Mouse (Mus musculus): ENCODE results near the gene Sipa1l3. TPM values are rescaled to one million over a fixed set of nuclear protein-coding genes. Genes with fewer than 3 reads are reported as not detected.
A peak's percentile ranks its signal among the peaks of the same experiment; 100 is the strongest.

Sipa1l3 gene
- polyA plus RNA-seq, 1 experiment from 2014 or later = 21.6 TPM

DNA sequence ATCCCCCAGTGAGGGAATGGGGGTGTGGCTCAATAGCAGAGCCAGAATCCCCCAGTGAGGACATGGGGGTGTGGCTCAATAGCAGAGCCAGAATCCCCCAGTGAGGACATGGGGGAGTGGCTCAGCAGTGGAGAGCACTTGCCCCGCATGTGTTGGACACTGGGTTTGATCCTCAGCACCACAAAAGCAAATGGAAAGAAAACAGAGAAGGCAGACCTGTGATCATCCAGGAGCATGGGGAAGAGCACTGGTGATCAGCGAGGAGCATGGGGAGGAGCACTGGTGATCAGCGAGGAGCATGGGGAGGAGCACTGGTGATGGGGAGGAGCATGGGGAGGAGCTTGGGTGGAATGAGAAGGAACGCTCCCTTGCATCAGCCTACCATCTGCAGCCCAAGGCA is 98.6 kb downstream of the Sipa1l3 start:
- Histone ChIP-seq H3K27ac (ENCODE audit: low read length) (peak overlapping the region; percentile 33; the same call in 1 of the 2 replicates), H3K9me3 (ENCODE audit: control insufficient read depth, low read length) (no peaks in the 10 kb centered on the region), H3K4me3 (ENCODE audit: low read length) (no peak overlapping the region), H3K4me1 (replicated peaks; ENCODE audit: control insufficient read depth, insufficient read depth, low read length) (peaks cover 69% of the 10 kb centered on the region), H3K36me3 (ENCODE audit: control insufficient read depth, insufficient read depth, low read length) (no peaks in the 10 kb centered on the region), H3K27me3 (ENCODE audit: control insufficient read depth, insufficient read depth, low read depth, low read length) (no peaks in the 10 kb centered on the region), H3K9ac (ENCODE audit: low read length) (no peak overlapping the region), H3K4me2 (ENCODE audit: low read depth, low read length) (no peak overlapping the region)
- 33% methylated on average over 4 of the region's 4 CpGs for WGBS
- ATAC-seq (ENCODE audit: low read depth) = no peak

DNA sequence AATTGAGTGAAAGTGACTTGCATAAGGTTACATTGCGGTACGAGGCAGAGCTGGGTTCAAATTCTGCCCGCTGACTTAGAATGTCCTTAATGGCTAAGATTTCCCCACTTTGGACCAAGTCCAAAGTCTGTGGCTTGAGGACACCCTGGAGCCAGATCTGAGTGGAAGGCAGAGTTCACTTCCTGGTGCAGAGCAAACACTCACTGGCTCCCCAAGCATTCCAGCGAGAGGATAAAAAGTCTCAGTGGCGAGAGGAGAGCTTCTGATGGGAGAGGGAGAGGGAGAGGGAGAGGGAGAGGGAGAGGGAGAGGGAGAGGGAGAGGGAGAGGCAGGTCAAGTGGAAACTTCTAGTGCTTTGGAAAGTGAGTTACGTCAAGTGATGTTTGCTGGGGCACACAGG is 100.2 kb downstream of the Sipa1l3 start:
- no peaks in the 10 kb centered on the region for H3K27me3 ChIP-seq (ENCODE audit: control insufficient read depth, insufficient read depth, low read depth, low read length)

DNA sequence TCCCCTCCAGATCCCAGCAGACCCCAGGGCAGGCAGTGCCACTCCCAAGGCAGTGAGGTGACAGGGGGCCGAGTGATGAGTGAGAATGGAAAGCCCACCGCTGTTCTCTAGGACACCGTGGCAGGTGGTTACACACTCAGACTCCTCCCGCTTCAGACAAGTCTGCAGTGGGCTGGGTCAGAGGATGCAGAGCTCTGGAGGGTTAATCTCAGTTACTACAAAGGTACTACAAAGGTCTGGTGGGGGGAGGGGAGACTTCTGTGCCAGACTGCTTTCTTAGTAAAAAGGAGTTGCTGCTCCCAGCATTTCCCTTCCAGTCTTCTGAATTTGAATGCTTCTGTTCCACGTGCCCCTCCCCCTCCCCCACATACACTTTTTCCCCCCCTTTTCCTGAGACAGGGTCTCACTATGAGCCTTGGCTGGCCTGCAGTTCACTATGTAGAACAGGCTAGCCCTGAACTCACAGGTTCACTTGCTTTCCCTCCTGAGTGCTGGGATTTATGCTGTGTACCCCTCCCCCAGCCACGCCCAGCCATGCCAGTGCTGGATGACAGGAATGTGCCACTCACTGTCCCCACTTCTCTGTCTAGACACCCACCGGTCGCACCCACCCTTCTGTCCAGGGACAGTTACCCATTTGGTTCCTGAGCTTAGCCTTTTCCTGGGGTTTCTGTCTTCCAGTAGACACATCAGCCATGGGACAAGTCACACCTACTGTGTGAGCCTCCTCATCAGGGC is 100.9 kb downstream of the Sipa1l3 start:
- Histone ChIP-seq H3K36me3 (ENCODE audit: control insufficient read depth, insufficient read depth, low read length) (no peaks in the 10 kb centered on the region), H3K9me3 (ENCODE audit: control insufficient read depth, low read length) (no peaks in the 10 kb centered on the region), H3K4me1 (replicated peaks; ENCODE audit: control insufficient read depth, insufficient read depth, low read length) (peaks cover 62% of the 10 kb centered on the region), H3K4me2 (ENCODE audit: low read depth, low read length) (no peak overlapping the region), H3K4me3 (ENCODE audit: low read length) (no peak overlapping the region), H3K9ac (ENCODE audit: low read length) (no peak overlapping the region), H3K27ac (ENCODE audit: low read length) (peak overlapping the region; percentile 84), H3K27me3 (ENCODE audit: control insufficient read depth, insufficient read depth, low read depth, low read length) (no peaks in the 10 kb centered on the region)
- peak; percentile 56 for ATAC-seq (ENCODE audit: low read depth)
- WGBS = 31% methylated on average over 8 of the region's 8 CpGs

More for the DNA sequence above, 100.2 kb downstream of the Sipa1l3 start:
- peak; percentile 84 for ATAC-seq (ENCODE audit: low read depth)
- Histone ChIP-seq H3K9me3 (ENCODE audit: control insufficient read depth, low read length) (no peaks in the 10 kb centered on the region), H3K4me3 (ENCODE audit: low read length) (no peak overlapping the region), H3K9ac (ENCODE audit: low read length) (no peak overlapping the region), H3K36me3 (ENCODE audit: control insufficient read depth, insufficient read depth, low read length) (no peaks in the 10 kb centered on the region), H3K4me1 (replicated peaks; ENCODE audit: control insufficient read depth, insufficient read depth, low read length) (peaks cover 60% of the 10 kb centered on the region), H3K4me2 (ENCODE audit: low read depth, low read length) (0 out of 2 replicates have a peak overlapping the region, but pooled peaks have one; percentile 24), H3K27ac (ENCODE audit: low read length) (peak overlapping the region; percentile 84)
- WGBS = 50% methylated on average over 5 of the region's 6 CpGs

DNA sequence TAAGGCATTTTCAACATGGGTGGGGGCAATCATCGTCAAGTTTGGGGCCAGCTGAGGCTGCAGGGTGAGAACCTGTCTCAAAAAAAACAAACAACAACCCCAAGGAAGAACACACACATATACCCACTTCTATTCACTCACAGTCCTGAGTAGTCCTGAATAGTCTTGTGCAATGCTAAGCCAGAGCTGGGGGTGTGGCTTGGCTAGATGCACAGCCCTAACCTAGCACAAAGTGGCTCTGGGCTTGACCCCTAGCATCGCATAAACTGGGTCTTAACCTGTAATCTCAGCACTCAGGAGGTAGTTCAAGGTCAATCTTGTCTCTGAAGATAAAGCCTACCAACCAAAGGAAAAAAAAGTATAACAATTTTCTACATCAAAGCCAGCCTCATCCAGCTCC is 101.5 kb downstream of the Sipa1l3 start:
- peak overlapping the region; percentile 84 for H3K27ac ChIP-seq (ENCODE audit: low read length)
- no peak overlapping the region for H3K4me3 ChIP-seq (ENCODE audit: low read length)
- H3K27me3 ChIP-seq (ENCODE audit: control insufficient read depth, insufficient read depth, low read depth, low read length) = no peaks in the 10 kb centered on the region
- peak; percentile 65 for ATAC-seq (ENCODE audit: low read depth)
- no peaks in the 10 kb centered on the region for H3K9me3 ChIP-seq (ENCODE audit: control insufficient read depth, low read length)
- H3K4me2 ChIP-seq (ENCODE audit: low read depth, low read length) = no peak overlapping the region
- no peak overlapping the region for H3K9ac ChIP-seq (ENCODE audit: low read length)
- peaks cover 67% of the 10 kb centered on the region for H3K4me1 ChIP-seq (replicated peaks; ENCODE audit: control insufficient read depth, insufficient read depth, low read length)
- no peaks in the 10 kb centered on the region for H3K36me3 ChIP-seq (ENCODE audit: control insufficient read depth, insufficient read depth, low read length)
- 32% methylated on average over 2 of the region's 2 CpGs for WGBS

DNA sequence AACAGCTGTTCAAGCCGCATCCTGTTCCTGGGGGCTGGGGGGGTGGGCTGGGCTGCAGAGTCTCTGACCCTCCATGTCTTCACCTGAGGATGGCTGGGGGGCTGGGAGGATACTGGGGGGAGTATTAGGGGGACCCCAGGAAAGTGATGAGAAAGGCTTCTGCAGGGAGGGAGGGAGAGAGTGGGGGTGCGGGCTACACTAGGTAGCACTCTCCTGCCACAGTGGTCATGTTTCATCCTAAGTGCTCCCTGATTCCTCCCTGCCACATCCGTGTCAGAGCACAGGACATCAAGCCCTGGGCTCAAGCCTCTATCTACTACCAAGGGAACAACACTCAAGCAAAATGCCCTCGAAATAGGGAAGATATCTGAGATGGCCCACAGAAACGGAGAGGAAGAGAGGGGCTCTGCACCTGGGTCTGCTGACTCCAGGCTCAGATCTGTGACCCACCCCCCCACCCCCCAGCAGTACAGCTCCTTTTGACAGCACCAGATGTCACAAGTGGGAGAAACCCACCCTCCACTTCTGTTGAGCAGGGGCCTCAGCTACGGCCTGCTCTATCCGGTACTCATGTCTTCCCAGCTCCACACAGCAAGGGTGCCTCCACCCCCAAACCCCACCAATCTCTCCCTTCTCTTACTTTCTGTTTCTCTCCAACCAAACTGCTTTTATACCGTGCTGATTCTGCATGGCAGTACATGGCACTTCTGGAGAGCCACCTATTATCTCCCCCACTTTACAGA is 106.4 kb downstream of the Sipa1l3 start:
- peak; percentile 9; the same call in 1 of the 2 replicates for ATAC-seq (ENCODE audit: low read depth)
- Histone ChIP-seq H3K4me3 (ENCODE audit: low read length) (no peak overlapping the region), H3K4me1 (replicated peaks; ENCODE audit: control insufficient read depth, insufficient read depth, low read length) (peaks cover 53% of the 10 kb centered on the region), H3K36me3 (ENCODE audit: control insufficient read depth, insufficient read depth, low read length) (no peaks in the 10 kb centered on the region), H3K4me2 (ENCODE audit: low read depth, low read length) (no peak overlapping the region), H3K27me3 (ENCODE audit: control insufficient read depth, insufficient read depth, low read depth, low read length) (no peaks in the 10 kb centered on the region), H3K9me3 (ENCODE audit: control insufficient read depth, low read length) (no peaks in the 10 kb centered on the region), H3K9ac (ENCODE audit: low read length) (no peak overlapping the region), H3K27ac (ENCODE audit: low read length) (peak overlapping the region; percentile 57)
- WGBS = 51% methylated on average over 8 of the region's 8 CpGs

DNA sequence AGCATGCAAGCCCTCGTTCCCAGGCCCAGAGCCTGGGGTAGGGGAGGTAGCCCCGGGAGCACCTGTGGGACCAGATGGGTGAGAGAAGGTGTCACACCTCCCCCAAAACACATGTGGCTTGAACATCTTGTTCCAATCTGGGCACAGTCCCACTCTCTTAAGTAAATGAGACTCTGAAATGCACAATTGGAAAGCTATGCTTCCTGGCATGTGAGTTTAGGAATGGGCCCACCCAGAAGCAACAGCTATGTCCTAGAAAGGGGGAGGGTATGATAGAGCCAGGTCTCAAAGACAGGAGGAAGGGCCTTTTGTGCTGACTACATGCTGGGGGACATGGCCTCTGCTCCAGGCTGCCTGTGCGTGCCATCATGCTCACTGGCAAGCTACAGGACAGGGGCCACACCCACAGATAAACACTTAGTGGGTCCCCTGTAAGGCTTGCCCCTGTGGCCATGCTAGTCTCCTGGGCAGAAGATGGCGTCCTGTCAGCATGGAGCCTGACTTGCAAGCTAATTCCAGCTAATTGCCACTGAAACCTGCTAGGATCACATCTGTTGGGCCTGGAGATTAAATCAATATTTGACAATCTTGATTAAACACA is 107.1 kb downstream of the Sipa1l3 start:
- H3K4me1 ChIP-seq (replicated peaks; ENCODE audit: control insufficient read depth, insufficient read depth, low read length) = peaks cover 49% of the 10 kb centered on the region
- no peak overlapping the region for H3K4me2 ChIP-seq (ENCODE audit: low read depth, low read length)
- H3K9me3 ChIP-seq (ENCODE audit: control insufficient read depth, low read length) = no peaks in the 10 kb centered on the region
- peak; percentile 32; the same call in 1 of the 2 replicates for ATAC-seq (ENCODE audit: low read depth)
- peak overlapping the region; percentile 78 for H3K27ac ChIP-seq (ENCODE audit: low read length)
- no peaks in the 10 kb centered on the region for H3K36me3 ChIP-seq (ENCODE audit: control insufficient read depth, insufficient read depth, low read length)
- H3K9ac ChIP-seq (ENCODE audit: low read length) = no peak overlapping the region
- no peak overlapping the region for H3K4me3 ChIP-seq (ENCODE audit: low read length)
- 40% methylated on average over 4 of the region's 4 CpGs for WGBS
- H3K27me3 ChIP-seq (ENCODE audit: control insufficient read depth, insufficient read depth, low read depth, low read length) = no peaks in the 10 kb centered on the region

DNA sequence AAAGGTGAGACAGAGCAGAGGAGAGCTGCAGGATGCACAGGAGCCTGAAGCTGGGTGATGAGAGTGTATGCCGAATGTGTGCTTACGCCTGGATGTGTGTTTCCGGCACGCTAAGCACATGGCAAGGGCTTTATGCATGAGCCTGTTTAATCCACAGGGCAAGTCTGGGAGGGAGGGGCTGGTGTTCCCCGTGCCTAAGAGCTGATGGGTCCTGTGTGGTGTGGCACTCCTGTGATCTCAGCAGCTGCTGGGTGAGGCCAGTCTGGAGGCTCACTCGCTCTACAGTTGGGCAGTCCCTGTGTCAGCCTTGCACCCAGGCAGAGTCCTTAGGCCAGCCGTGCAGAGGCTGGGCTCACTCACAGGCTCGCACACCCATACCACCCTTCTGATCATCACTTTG is 108.0 kb downstream of the Sipa1l3 start:
- H3K9me3 ChIP-seq (ENCODE audit: control insufficient read depth, low read length) = no peaks in the 10 kb centered on the region
- no peak overlapping the region for H3K4me3 ChIP-seq (ENCODE audit: low read length)
- H3K9ac ChIP-seq (ENCODE audit: low read length) = no peak overlapping the region
- H3K4me1 ChIP-seq (replicated peaks; ENCODE audit: control insufficient read depth, insufficient read depth, low read length) = peaks cover 40% of the 10 kb centered on the region
- H3K27ac ChIP-seq (ENCODE audit: low read length) = peak overlapping the region; percentile 78; the same call in 1 of the 2 replicates
- H3K36me3 ChIP-seq (ENCODE audit: control insufficient read depth, insufficient read depth, low read length) = 0 out of 2 replicates have a peak, but pooled peaks cover 2% of the 10 kb centered on the region
- no peaks in the 10 kb centered on the region for H3K27me3 ChIP-seq (ENCODE audit: control insufficient read depth, insufficient read depth, low read depth, low read length)
- 0 out of 2 replicates have a peak, but pooled peaks have one; percentile 12 for ATAC-seq (ENCODE audit: low read depth)
- H3K4me2 ChIP-seq (ENCODE audit: low read depth, low read length) = no peak overlapping the region
- 64% methylated on average over 8 of the region's 8 CpGs for WGBS

DNA sequence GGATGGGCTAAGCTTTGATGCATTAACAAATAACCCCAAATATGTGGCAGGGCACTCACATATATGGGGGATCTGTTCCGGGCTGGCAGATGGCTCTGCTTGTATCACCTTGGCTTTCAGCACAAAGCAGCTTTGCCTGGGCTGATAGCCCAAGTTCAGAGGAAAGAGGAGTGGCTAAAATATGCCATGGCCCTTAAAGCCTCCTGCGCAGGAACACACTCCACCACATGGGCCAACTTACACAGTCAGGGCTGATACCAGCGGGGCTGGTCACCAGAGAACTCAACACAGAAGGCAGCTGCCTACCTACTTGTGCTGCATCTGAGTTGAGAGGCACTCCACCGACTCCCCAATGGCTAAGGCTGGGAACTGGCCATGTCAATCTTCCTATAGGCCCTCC is 111.6 kb downstream of the Sipa1l3 start:
- Histone ChIP-seq H3K36me3 (ENCODE audit: control insufficient read depth, insufficient read depth, low read length) (peaks cover 2% of the 10 kb centered on the region; the same call in 1 of the 2 replicates), H3K4me1 (replicated peaks; ENCODE audit: control insufficient read depth, insufficient read depth, low read length) (peaks cover 24% of the 10 kb centered on the region), H3K9me3 (ENCODE audit: control insufficient read depth, low read length) (peaks cover 4% of the 10 kb centered on the region; the same call in 1 of the 2 replicates), H3K4me2 (ENCODE audit: low read depth, low read length) (no peak overlapping the region), H3K27ac (ENCODE audit: low read length) (0 out of 2 replicates have a peak overlapping the region, but pooled peaks have one; percentile 2), H3K27me3 (ENCODE audit: control insufficient read depth, insufficient read depth, low read depth, low read length) (no peaks in the 10 kb centered on the region), H3K9ac (ENCODE audit: low read length) (no peak overlapping the region), H3K4me3 (ENCODE audit: low read length) (no peak overlapping the region)
- WGBS = 62% methylated on average over 4 of the region's 4 CpGs
- peak; percentile 77 for ATAC-seq (ENCODE audit: low read depth)

DNA sequence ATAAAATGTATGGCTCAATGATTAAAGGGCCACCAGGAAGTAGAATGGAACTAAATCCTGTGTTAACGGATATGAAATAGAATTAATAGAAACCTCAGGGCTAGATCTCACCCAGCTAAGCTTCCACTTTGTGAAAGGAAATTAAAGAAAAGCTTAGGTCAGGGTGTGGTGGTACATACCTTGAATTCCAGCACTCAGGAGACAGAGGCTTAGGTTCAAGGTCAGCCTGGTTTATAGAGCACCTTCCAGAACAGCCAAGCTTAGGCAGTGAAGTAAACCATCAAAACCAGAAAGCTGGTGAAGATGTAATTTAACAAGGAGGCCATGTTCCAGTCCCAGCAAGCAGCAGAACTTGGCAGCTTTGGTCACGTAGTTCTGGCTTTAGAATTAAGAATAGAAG is 114.3 kb downstream of the Sipa1l3 start:
- H3K36me3 ChIP-seq (ENCODE audit: control insufficient read depth, insufficient read depth, low read length) = peaks cover 14% of the 10 kb centered on the region
- H3K9ac ChIP-seq (ENCODE audit: low read length) = no peak overlapping the region
- ATAC-seq (ENCODE audit: low read depth) = no peak
- no peak overlapping the region for H3K4me3 ChIP-seq (ENCODE audit: low read length)
- H3K4me2 ChIP-seq (ENCODE audit: low read depth, low read length) = no peak overlapping the region
- 0 out of 2 replicates have a peak, but pooled peaks cover 5% of the 10 kb centered on the region for H3K4me1 ChIP-seq (replicated peaks; ENCODE audit: control insufficient read depth, insufficient read depth, low read length)
- WGBS = 84% methylated on average over 2 of the region's 2 CpGs
- no peaks in the 10 kb centered on the region for H3K27me3 ChIP-seq (ENCODE audit: control insufficient read depth, insufficient read depth, low read depth, low read length)
- peaks cover 4% of the 10 kb centered on the region; the same call in 1 of the 2 replicates for H3K9me3 ChIP-seq (ENCODE audit: control insufficient read depth, low read length)
- no peak overlapping the region for H3K27ac ChIP-seq (ENCODE audit: low read length)
